Mouse (Mus musculus): Measurements from ENCODE around the gene Gatm. TPM values are rescaled to one million over a fixed set of nuclear protein-coding genes. Genes with fewer than 3 reads are reported as not detected.

Gene Gatm
- 1 to 10 TPM in 1 of 2 experiments, under 1 TPM in 1; 0.89 to 2.3 TPM for total RNA-seq (2023)

GRCm38 (mm10) chr2:122610746-122611653 is at the start of gene Gatm:
TSS of gene Gatm (minus strand) at chr2:122611303.

GRCm38 (mm10) chr2:122636686-122637085 is 25.6 kb upstream of the Gatm start, which contains the start of gene AA467197:
TSS of gene AA467197 (plus strand) at chr2:122636986.

Other genes starting within 250 kb of the Gatm start
- 1 to 10 TPM; 7.6 to 8.6 TPM for gene Shf, start 242.1 kb downstream of the Gatm start, total RNA-seq (2023)
- 100 to 1,000 TPM; 135 to 138 TPM for gene Slc28a2, start 184.8 kb downstream of the Gatm start, total RNA-seq (2023)
- gene Gm14085, start 126.4 kb downstream of the Gatm start, total RNA-seq (2023) = 10 to 100 TPM; 49.8 to 50.8 TPM
- gene AA467197, start 25.7 kb upstream of the Gatm start, total RNA-seq (2023) = 1 to 10 TPM; 1.9 to 3.2 TPM
- gene Slc30a4, start 91.4 kb upstream of the Gatm start, total RNA-seq (2023) = 1 to 10 TPM; 5.0 to 6.6 TPM
- 10 to 100 TPM; 24.2 to 28.3 TPM for gene Bloc1s6, start 127.2 kb upstream of the Gatm start, total RNA-seq (2023)
- gene Sqor, start 153.9 kb upstream of the Gatm start, total RNA-seq (2023) = 1 to 10 TPM; 5.7 to 7.1 TPM